Mouse (Mus musculus): ENCODE results near the gene Adcyap1r1. TPM values are rescaled to one million over a fixed set of nuclear protein-coding genes. Genes with fewer than 3 reads are reported as not detected.

The Adcyap1r1 gene
- total and polyA plus RNA-seq, 3 experiments = not detected

GRCm38 (mm10) chr6:55512066-55512703 lies 60.4 kb downstream of the Adcyap1r1 start:
- no peaks in the 10 kb centered on the region for H3K9me3 ChIP-seq (replicated peaks; ENCODE audit: insufficient read depth, low read length)
- no peak for DNase-seq (ENCODE audit: low read depth, low spot score)
- no peaks in the 10 kb centered on the region for H3K4me1 ChIP-seq (ENCODE audit: control insufficient read depth in 1 of 2, insufficient read depth in 2 of 2, low read length in 2 of 2)
- no peak overlapping the region for H3K27ac ChIP-seq (ENCODE audit: control insufficient read depth, low read depth, low read length)
- no peak overlapping the region for H3K9ac ChIP-seq (ENCODE audit: control insufficient read depth, low read depth, low read length, poor library complexity, severe bottlenecking)
- H3K27me3 ChIP-seq (ENCODE audit: control insufficient read depth in 1 of 2, insufficient read depth in 2 of 2, low read length in 2 of 2) = no peaks in the 10 kb centered on the region
- no peaks in the 10 kb centered on the region for H3K79me2 ChIP-seq (ENCODE audit: control insufficient read depth, insufficient read depth, low read length, poor library complexity)
- H3K36me3 ChIP-seq (ENCODE audit: control insufficient read depth in 1 of 2, insufficient read depth in 2 of 2, low read length in 2 of 2) = no peaks in the 10 kb centered on the region
- H3K4me3 ChIP-seq (ENCODE audit: control insufficient read depth in 1 of 2, insufficient read depth in 1 of 2, low read depth in 2 of 2, low read length in 2 of 2) = no peak overlapping the region
- TF ChIP-seq TCF12 (IDR thresholded peaks at IDR 0.05; ENCODE audit: low read depth, low read length) (no peak), MYC (IDR thresholded peaks at IDR 0.05; ENCODE audit: low read depth, low read length) (no peak), ZNF384 (IDR thresholded peaks at IDR 0.05; ENCODE audit: low read depth, low read length) (no peak), POLR2AphosphoS2 (IDR thresholded peaks at IDR 0.05; ENCODE audit: low read length) (no peak), ZMIZ1 (IDR thresholded peaks at IDR 0.05; ENCODE audit: low read depth, low read length) (no peak), RAD21 (IDR thresholded peaks at IDR 0.05; ENCODE audit: low read depth, low read length) (no peak), E2F4 (IDR thresholded peaks at IDR 0.05; ENCODE audit: borderline replicate concordance, low read depth, low read length) (no peak)

DNA sequence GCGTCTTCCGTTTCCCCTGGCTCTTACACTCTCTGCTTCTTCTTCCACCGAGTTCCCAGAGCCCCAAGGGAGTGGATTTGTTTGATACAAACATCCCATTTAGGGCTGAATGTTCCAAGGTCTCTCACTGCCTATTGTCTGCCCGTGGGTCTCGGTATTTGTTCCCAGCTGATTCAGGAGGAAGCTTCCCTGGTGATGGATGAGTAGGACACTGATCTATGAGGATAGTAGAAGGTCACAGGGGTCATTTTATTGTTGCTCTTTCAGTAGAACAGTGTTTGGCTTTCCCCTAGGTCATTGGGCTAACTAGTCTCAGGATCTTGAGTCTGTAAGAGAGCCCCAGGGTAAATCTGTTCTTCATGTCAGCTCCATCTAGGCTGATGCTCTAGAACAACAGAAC lies 61.7 kb downstream of the Adcyap1r1 start:
- H3K9me3 ChIP-seq (replicated peaks; ENCODE audit: insufficient read depth, low read length) = no peaks in the 10 kb centered on the region
- no peak overlapping the region for H3K4me3 ChIP-seq (ENCODE audit: control insufficient read depth in 1 of 2, insufficient read depth in 1 of 2, low read depth in 2 of 2, low read length in 2 of 2)
- no peak overlapping the region for H3K27ac ChIP-seq (ENCODE audit: control insufficient read depth, low read depth, low read length)
- no peaks in the 10 kb centered on the region for H3K4me1 ChIP-seq (ENCODE audit: control insufficient read depth in 1 of 2, insufficient read depth in 2 of 2, low read length in 2 of 2)
- H3K36me3 ChIP-seq (ENCODE audit: control insufficient read depth in 1 of 2, insufficient read depth in 2 of 2, low read length in 2 of 2) = no peaks in the 10 kb centered on the region
- TF ChIP-seq SIN3A (IDR thresholded peaks at IDR 0.05; ENCODE audit: low read length) = no peak
- no peak for TF ChIP-seq CHD2 (IDR thresholded peaks at IDR 0.05; ENCODE audit: low read length)
- TF ChIP-seq TAL1 (IDR thresholded peaks at IDR 0.05; ENCODE audit: low read length) = no peak
- TF ChIP-seq TCF12 (IDR thresholded peaks at IDR 0.05; ENCODE audit: low read depth, low read length) = no peak
- no peak for TF ChIP-seq ETS1 (IDR thresholded peaks at IDR 0.05; ENCODE audit: low read depth, low read length)
- TF ChIP-seq SMC3 (IDR thresholded peaks at IDR 0.05; ENCODE audit: low read depth, low read length) = no peak
- TF ChIP-seq MAX (IDR thresholded peaks at IDR 0.05; ENCODE audit: low read length) = no peak
- TF ChIP-seq ZKSCAN1 (IDR thresholded peaks at IDR 0.05; ENCODE audit: low read depth, low read length) = no peak
- TF ChIP-seq MEF2A (IDR thresholded peaks at IDR 0.05; ENCODE audit: extremely low read depth, insufficient replicate concordance, low read depth, low read length, poor library complexity, severe bottlenecking) = no peak
- no peak for TF ChIP-seq JUND (IDR thresholded peaks at IDR 0.05; ENCODE audit: low read depth, low read length)
- no peak for TF ChIP-seq UBTF (IDR thresholded peaks at IDR 0.05; ENCODE audit: borderline replicate concordance, insufficient read depth, low read depth, low read length)
- no peaks in the 10 kb centered on the region for H3K27me3 ChIP-seq (ENCODE audit: control insufficient read depth in 1 of 2, insufficient read depth in 2 of 2, low read length in 2 of 2)
- H3K79me2 ChIP-seq (ENCODE audit: control insufficient read depth, insufficient read depth, low read length, poor library complexity) = no peaks in the 10 kb centered on the region
- H3K9ac ChIP-seq (ENCODE audit: control insufficient read depth, low read depth, low read length, poor library complexity, severe bottlenecking) = no peak overlapping the region
- no peak for DNase-seq (ENCODE audit: low read depth, low spot score)
